Mouse (Mus musculus) kidney, postnatal 25 days (tissue): ENCODE results near the gene Adam22.
"Not testable (repeated sequence)": the region's sequence is repeated elsewhere in the genome, so short reads cannot be mapped to it uniquely, and the experiment has no call there.

Experiments
- DNase-seq, 2 experiments: peaks; one replicate each; pipeline ENCODE4 v3.0.0; 2021; ENCODE audit warnings: mixed read lengths in 2 of 2

Adam22 gene

GRCm38 (mm10) chr5:8312324-8312723 lies 55.6 kb downstream of the Adam22 start:
- no peak for DNase-seq

- DNase-seq = no peak
Observed at GRCm38 (mm10) chr5:8310907-8311306, 57.1 kb downstream of the Adam22 start.

- DNase-seq = no peak
Observed at GRCm38 (mm10) chr5:8297719-8298419, 70.1 kb downstream of the Adam22 start.

- DNase-seq = no peak
Observed at GRCm38 (mm10) chr5:8293287-8293686, 74.7 kb downstream of the Adam22 start.

GRCm38 (mm10) chr5:8291496-8291895 lies 76.5 kb downstream of the Adam22 start:
- no peak for DNase-seq

GRCm38 (mm10) chr5:8289678-8290614 lies 78.0 kb downstream of the Adam22 start:
- no peak for DNase-seq

GRCm38 (mm10) chr5:8284123-8284522 lies 83.8 kb downstream of the Adam22 start:
- DNase-seq = no peak

GRCm38 (mm10) chr5:8276141-8276540 lies 91.8 kb downstream of the Adam22 start:
- no peak for DNase-seq

- DNase-seq = no peak
Observed at GRCm38 (mm10) chr5:8257366-8257765, 110.6 kb downstream of the Adam22 start.

- no peak for DNase-seq
Observed at GRCm38 (mm10) chr5:8256487-8256886, 111.5 kb downstream of the Adam22 start.

GRCm38 (mm10) chr5:8244696-8245095 lies 123.3 kb downstream of the Adam22 start:
- DNase-seq = no peak

- no peak for DNase-seq
Observed at GRCm38 (mm10) chr5:8243064-8243615, 124.8 kb downstream of the Adam22 start.

GRCm38 (mm10) chr5:8242660-8243059 lies 125.3 kb downstream of the Adam22 start:
- DNase-seq = no peak

- DNase-seq = no peak
Observed at GRCm38 (mm10) chr5:8227073-8227472, 140.9 kb downstream of the Adam22 start.

GRCm38 (mm10) chr5:8224321-8224705 lies 143.6 kb downstream of the Adam22 start:
- DNase-seq = no peak

- DNase-seq = no peak
Observed at GRCm38 (mm10) chr5:8223597-8224320, 144.2 kb downstream of the Adam22 start.

GRCm38 (mm10) chr5:8221630-8222029 lies 146.3 kb downstream of the Adam22 start:
- no peak for DNase-seq

- DNase-seq = no peak
Observed at GRCm38 (mm10) chr5:8215841-8216240, 152.1 kb downstream of the Adam22 start.

- DNase-seq = not testable (repeated sequence)
Observed at GRCm38 (mm10) chr5:8184992-8185391, 183.0 kb downstream of the Adam22 start.

GRCm38 (mm10) chr5:8180646-8181045 lies 187.3 kb downstream of the Adam22 start:
- DNase-seq = no peak

GRCm38 (mm10) chr5:8178111-8178510 lies 189.8 kb downstream of the Adam22 start:
- no peak for DNase-seq

- no peak for DNase-seq
Observed at GRCm38 (mm10) chr5:8164773-8165172, 203.2 kb downstream of the Adam22 start.

GRCm38 (mm10) chr5:8151645-8152044 lies 216.3 kb downstream of the Adam22 start:
- no peak for DNase-seq
